Mouse (Mus musculus) stomach, embryonic 14.5 days (tissue): ENCODE measurements around the gene Plcb2. TPM values are rescaled to one million over a fixed set of nuclear protein-coding genes. Genes with fewer than 3 reads are reported as not detected.

Experiments
- ATAC-seq: fragments of 200-750 bp; cut with Nextera tagmentation; 2 replicates; pipeline ENCODE4 v1.8.0; 2017; ENCODE audit warnings: low read depth, moderate TSS enrichment; ENCODE audit not compliant: insufficient number of reproducible peaks, insufficient read depth, low FRiP score
- H3K27ac ChIP-seq: fragments of 300-500 bp; sonication (generic); 2 replicates; pipeline ENCODE4 v1.5.1; 2014; ENCODE audit warnings: mild to moderate bottlenecking, low read length, moderate library complexity, mixed read lengths
- H3K27me3 ChIP-seq: fragments of 300-500 bp; sonication (generic); 2 replicates; pipeline ENCODE4 v1.6.1; 2014; ENCODE audit warnings: low read length, control low read depth, mixed read lengths; ENCODE audit not compliant: control insufficient read depth, insufficient read depth
- H3K36me3 ChIP-seq: fragments of 300-500 bp; sonication (generic); 2 replicates; pipeline ENCODE4 v1.6.1; 2014; ENCODE audit warnings: mild to moderate bottlenecking, control low read depth, low read length, moderate library complexity, mixed read lengths; ENCODE audit not compliant: control insufficient read depth, insufficient read depth
- H3K4me1 ChIP-seq: fragments of 300-500 bp; sonication (generic); 2 replicates; pipeline ENCODE4 v1.6.1; 2014; ENCODE audit warnings: low read length, control low read depth, mixed read lengths; ENCODE audit not compliant: control insufficient read depth, insufficient read depth
- H3K4me2 ChIP-seq: fragments of 300-500 bp; sonication (generic); replicated peaks from 2 replicates; pipeline ENCODE4 v1.6.1; 2014; ENCODE audit warnings: low read depth, low read length, control low read depth
- H3K4me3 ChIP-seq: fragments of 300-500 bp; sonication (generic); 2 replicates; pipeline ENCODE4 v1.5.1; 2014; ENCODE audit warnings: low read depth, low read length, control low read depth
- H3K9ac ChIP-seq: fragments of 300-500 bp; sonication (generic); replicated peaks from 2 replicates; pipeline ENCODE4 v1.6.1; 2014; ENCODE audit warnings: low read depth, mild to moderate bottlenecking, control low read depth, low read length, moderate library complexity, mixed read lengths
- H3K9me3 ChIP-seq: fragments of 300-500 bp; sonication (generic); 2 replicates; pipeline ENCODE4 v1.6.1; 2016; ENCODE audit warnings: low read depth, low read length, control low read depth; ENCODE audit not compliant: control insufficient read depth
- WGBS: fragments of 180-500 bp; shearing (Covaris S2); extraction: QIAGEN DNeasy Blood & Tissue Kit; methylation state at CpG from one replicate; pipeline ENCODE4 v1.1.7; 2014; 5-methylcytosine and 5-hydroxymethylcytosine counted together
- polyA plus RNA-seq: library from polyadenylated mRNA; unstranded; fragments of >200 nt; fragmentation: Nextera tagmentation; extraction: Ambion mirVana; gene quantifications from 2 replicates; pipeline ENCODE4 v1.2.1, GENCODE M21; 2014

Plcb2 gene
- polyA plus RNA-seq, 1 experiment from 2014 or later = 1.3 TPM

DNA sequence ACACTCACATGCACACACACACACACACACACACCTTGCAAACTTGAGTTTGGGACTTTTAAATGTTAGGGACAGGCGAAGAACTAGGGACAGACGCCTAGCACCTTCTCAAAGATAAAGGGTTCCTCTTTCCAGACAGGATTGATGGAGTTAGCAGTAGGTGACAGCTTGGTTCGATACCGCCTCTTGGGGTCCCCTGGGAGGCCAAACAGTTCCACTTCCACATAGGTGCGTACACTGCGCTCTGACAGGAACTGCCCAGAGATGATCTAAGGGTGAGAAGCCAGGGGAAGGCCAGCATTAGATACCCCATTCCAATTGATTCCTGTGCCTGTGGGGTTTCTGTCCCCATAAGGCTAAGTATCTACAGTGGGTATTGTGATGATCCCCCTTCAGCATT is 14.6 kb downstream of the Plcb2 start:
- Histone ChIP-seq H3K9me3 (no peaks in the 10 kb centered on the region), H3K4me2 (no peak overlapping the region), H3K27me3 (peaks cover 26% of the 10 kb centered on the region), H3K36me3 (no peaks in the 10 kb centered on the region), H3K9ac (no peak overlapping the region), H3K4me1 (peaks cover 3% of the 10 kb centered on the region; the same call in 1 of the 2 replicates), H3K27ac (no peak overlapping the region), H3K4me3 (no peak overlapping the region)
- no peak for ATAC-seq
- WGBS = 84% methylated on average over 6 of the region's 6 CpGs

DNA sequence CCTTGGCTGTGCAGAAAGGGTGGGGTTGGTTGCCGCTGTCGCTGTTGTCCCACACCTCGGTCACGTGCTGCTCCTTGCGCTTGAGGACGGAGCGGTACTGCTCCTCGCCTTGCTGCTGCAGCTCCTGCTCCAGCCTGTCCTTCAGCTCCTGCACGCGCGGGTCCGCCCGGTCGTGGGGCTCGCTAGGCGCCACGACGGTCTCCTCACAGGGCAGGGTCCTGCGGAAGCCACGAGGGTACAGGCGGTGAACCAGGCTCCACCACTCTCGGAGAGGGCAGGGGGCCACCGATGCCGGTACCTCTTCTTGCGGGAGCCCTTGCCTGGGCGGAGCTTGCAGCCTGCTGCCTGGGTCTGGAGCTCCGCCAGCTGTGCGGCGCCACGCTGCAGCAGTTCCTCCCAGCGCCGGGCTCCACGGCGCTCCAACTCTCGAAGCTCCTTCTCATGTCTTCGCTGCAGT is 17.2 kb downstream of the Plcb2 start:
- peak; percentile 67 for ATAC-seq
- 2% methylated on average over 36 of the region's 36 CpGs for WGBS
- H3K4me3 ChIP-seq = peak overlapping the region; percentile 26
- no peak overlapping the region for H3K27ac ChIP-seq
- peaks cover 3% of the 10 kb centered on the region; the same call in 1 of the 2 replicates for H3K4me1 ChIP-seq
- H3K36me3 ChIP-seq = no peaks in the 10 kb centered on the region
- no peak overlapping the region for H3K9ac ChIP-seq
- H3K27me3 ChIP-seq = peaks cover 42% of the 10 kb centered on the region
- peak overlapping the region; percentile 67 for H3K4me2 ChIP-seq
- no peaks in the 10 kb centered on the region for H3K9me3 ChIP-seq

DNA sequence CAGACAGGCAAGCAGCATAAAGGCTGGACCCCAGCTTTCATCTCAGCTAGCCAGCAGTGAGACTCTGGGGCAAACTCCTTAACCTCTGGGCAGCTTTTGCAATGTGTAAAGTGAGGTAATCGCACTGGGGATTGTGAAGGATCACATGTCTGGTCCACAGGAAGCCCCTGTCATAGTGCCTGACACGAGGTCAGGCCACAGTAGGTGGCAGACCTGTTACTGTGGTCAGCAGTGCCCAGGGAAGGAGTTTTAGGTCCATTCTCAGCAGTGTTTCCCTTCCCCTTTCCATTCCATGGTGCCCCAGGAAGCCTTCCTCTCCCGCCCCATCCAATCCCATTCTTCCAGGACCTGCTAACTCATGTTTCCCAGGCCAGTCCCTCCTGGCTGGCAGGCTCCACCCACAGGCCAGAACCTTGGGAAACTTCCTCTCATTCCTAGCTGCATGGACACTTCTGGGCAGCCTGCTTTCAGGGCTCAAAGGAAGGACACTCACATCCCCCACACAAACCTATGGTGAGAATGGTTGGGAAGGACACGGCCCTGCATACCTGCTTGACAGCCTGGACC is 18.5 kb downstream of the Plcb2 start:
- 43% methylated on average over 4 of the region's 4 CpGs for WGBS
- H3K9me3 ChIP-seq = no peaks in the 10 kb centered on the region
- no peak overlapping the region for H3K4me2 ChIP-seq

DNA sequence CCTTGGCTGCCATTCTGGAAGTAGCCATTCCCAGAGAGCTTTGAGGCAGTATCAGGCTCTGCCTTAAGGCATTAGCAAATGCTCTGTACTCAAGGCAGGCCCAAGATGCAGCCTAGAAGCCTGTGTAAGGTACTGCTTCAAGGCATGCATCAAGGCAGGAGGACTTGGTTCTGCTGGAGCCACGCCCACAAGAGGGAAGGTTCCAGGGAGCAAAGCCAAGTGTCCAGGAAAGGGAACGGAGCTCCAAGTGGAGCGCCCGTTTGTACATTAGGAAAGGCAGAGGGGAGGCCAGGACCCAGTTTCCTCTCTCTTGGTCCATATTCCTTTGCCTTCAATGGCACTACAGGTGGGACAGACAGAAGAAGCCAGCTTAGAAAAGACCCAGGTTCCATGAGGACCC is 19.8 kb downstream of the Plcb2 start:
- Histone ChIP-seq H3K9ac (no peak overlapping the region), H3K36me3 (no peaks in the 10 kb centered on the region), H3K4me2 (no peak overlapping the region), H3K4me1 (peaks cover 12% of the 10 kb centered on the region), H3K9me3 (no peaks in the 10 kb centered on the region), H3K27ac (no peak overlapping the region), H3K4me3 (no peak overlapping the region), H3K27me3 (peaks cover 64% of the 10 kb centered on the region)
- ATAC-seq = no peak
- 85% methylated on average over 4 of the region's 4 CpGs for WGBS

More for the DNA sequence above, 18.5 kb downstream of the Plcb2 start:
- Histone ChIP-seq H3K4me3 (no peak overlapping the region), H3K4me1 (peaks cover 3% of the 10 kb centered on the region; the same call in 1 of the 2 replicates), H3K36me3 (no peaks in the 10 kb centered on the region), H3K27ac (no peak overlapping the region), H3K27me3 (peaks cover 53% of the 10 kb centered on the region), H3K9ac (no peak overlapping the region)
- ATAC-seq = no peak

DNA sequence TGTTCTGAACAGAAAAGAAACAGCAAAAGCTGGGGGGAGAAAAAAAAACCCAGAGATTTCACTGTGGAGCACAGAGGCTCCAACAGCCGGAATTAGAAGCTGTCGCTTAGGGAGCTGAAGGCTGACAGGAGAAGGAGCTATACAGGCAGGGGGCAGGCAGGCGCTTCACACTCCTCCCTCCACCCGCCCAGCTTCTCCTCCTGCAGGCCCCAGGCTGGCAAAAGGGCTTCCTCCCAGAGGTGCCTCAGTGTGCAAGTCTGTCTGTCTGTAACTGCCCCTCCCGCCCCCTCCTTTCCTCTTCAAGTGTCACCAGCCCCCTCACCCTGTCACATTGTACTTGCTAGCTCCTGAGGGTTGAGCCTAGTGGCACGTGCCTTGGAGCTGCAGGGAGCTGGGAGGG is 21.8 kb downstream of the Plcb2 start:
- H3K4me2 ChIP-seq = no peak overlapping the region
- H3K27ac ChIP-seq = no peak overlapping the region
- H3K9ac ChIP-seq = no peak overlapping the region
- H3K27me3 ChIP-seq = peaks cover 68% of the 10 kb centered on the region
- H3K4me1 ChIP-seq = peaks cover 22% of the 10 kb centered on the region
- H3K36me3 ChIP-seq = no peaks in the 10 kb centered on the region
- H3K9me3 ChIP-seq = no peaks in the 10 kb centered on the region
- no peak for ATAC-seq
- WGBS = 13% methylated on average over 6 of the region's 6 CpGs
- no peak overlapping the region for H3K4me3 ChIP-seq

DNA sequence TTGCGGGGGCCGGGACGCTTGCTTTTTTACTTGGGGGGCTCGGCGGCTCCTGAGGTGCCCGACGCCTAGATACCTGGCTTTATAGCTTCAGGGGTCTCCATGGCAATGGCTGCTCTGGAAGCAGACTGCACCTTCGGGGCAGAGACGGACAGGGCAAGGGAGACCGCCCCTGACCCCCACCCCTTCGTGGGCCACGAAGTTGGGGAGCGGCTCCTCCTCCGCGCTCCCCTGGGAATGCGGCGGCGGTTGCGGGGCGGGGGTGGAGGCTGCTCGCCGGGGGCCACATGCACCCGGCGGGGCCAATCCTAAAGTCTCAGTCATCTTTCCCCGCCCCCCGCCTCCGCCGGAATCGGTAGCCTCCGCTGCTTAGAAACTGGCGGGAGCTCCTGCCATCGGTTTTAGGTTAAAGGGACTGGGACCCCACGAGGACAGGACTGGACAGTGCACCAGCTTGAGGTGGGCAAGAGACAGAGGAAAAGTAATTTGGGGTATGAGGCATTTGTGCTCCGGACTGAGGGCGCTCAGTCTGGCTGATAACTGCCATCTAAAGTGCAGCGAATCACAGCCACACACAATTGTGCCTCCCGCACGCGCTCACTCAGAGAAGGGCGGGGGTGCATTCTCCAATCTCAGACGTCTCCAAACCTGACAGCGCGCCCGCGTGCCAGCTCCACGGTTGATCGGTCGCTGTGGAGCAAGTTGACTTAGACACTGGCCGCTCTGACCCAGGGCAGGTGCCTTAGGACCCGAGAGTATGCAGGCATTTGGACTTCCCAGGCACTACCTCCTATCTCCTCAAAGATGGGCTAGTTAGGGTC is 24.1 kb downstream of the Plcb2 start, which contains the start of gene Ankrd63:
Gene Ankrd63 (minus strand): TSS at position 51 of the 818 bp plus-strand sequence.
- ATAC-seq = no peak
- peak within 1 kb of the TSS; percentile 41 for H3K4me3 ChIP-seq
- 2% methylated on average over 50 of the region's 50 CpGs for WGBS
- H3K36me3 ChIP-seq = no peaks in the 10 kb centered on the region
- no peak within 1 kb of the TSS for H3K27ac ChIP-seq
- H3K9ac ChIP-seq = no peak within 1 kb of the TSS
- H3K27me3 ChIP-seq = peaks cover 69% of the 10 kb centered on the region
- peaks cover 20% of the 10 kb centered on the region for H3K4me1 ChIP-seq
- peak within 1 kb of the TSS; percentile 69 for H3K4me2 ChIP-seq
- no peaks in the 10 kb centered on the region for H3K9me3 ChIP-seq

DNA sequence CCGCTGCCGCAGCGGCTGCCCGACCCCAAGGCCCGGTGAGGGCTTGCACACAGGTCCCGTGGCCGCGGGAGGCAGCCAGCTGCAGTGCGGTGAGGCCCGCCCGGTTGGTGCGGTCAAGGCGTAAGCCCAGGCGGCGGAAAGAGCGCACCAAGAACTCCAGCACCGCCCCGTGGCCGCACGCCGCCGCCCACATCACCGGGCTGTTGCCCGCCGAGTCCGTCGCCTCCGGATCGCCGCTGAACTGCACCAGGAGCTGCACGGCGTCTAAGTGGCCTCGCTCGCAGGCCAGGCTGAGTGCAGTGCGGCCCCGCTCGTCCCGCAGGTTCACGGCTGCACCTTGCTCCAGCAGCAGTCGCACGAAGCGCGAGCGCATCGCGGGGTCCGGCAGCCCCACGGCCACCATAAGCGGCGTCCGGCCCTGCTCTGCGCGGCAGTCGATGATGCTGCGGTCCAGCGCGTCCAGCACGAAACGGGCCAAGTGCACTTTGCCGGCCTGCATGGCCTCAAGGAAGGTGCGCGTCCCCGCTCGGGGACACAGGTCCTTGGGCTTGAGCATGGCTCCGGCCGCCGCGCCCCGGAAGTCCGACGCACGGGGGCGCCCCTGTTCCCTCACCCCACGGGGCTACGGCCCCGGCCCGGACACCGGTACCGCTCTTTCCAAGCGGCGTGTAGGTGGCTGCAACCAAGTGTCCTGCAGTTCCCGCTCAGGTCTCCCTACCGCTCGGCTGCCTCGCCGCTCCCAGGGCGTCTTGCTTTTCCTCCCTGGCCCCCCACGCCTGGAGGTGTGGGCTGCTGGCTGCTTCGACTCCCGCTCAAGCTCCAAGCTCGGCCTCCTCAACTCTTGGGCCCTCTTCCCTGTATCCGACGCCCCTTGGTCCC is 25.1 kb downstream of the Plcb2 start:
- Histone ChIP-seq H3K4me2 (peak overlapping the region; percentile 69), H3K9me3 (no peaks in the 10 kb centered on the region), H3K27me3 (peaks cover 67% of the 10 kb centered on the region), H3K4me1 (peaks cover 20% of the 10 kb centered on the region), H3K9ac (no peak overlapping the region), H3K4me3 (peak overlapping the region; percentile 41), H3K36me3 (no peaks in the 10 kb centered on the region), H3K27ac (no peak overlapping the region)
- under 1% methylated on average over 82 of the region's 93 CpGs for WGBS
- ATAC-seq = no peak
